Mouse (Mus musculus): ENCODE results near the gene Clk4. TPM values are rescaled to one million over a fixed set of nuclear protein-coding genes. Genes with fewer than 3 reads are reported as not detected.

Gene Clk4
- polyA plus RNA-seq (2021; fragmentation: Nextera tagmentation), result 25.1 and 29.1 TPM in 2 replicates
- long read RNA-seq, experiment 1, transcript Clk4-201 (13 exons, 1,949 nt), result major isoform, 33 of 248 reads
- long read RNA-seq, experiment 1, transcript Clk4-203 (11 exons, 1,627 nt), result minor isoform, 10 of 248 reads
- long read RNA-seq, experiment 1, partial matches to known transcripts, result 15 of 248 reads
- long read RNA-seq, experiment 1, other reads (novel, unspliced or antisense), result 183 of 248 reads
- long read RNA-seq, experiment 2, transcript Clk4-201 (13 exons, 1,949 nt), result major isoform, 6 of 27 reads
- long read RNA-seq, experiment 2, partial matches to known transcripts, result 4 of 27 reads
- long read RNA-seq, experiment 2, other reads (novel, unspliced or antisense), result 10 of 27 reads

DNA sequence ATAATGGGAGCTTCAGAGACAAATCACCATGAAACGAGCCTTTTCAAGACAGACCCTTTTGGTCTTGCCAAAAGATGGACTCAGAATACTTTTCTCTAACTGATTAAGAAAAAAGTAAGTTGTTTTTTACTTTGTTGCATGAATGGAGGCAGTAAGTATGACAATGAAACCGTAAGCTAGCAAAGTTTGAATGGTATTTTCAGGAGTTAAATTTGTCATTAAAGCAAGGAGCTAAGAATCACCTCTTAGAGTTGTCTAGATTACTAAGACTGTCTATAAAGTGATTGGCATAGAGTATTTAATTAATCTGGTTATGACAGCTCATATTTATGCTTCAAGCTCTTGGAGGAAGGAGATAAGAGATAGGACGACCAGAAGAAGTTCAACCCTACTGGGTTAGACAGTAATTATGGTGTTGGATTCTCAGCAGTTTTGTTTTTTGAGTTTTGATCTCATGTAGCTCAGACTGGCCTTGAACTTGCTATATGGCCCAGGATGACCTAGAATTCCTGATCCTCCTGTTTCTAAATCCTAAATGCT, at the start of gene Clk4:
Gene Clk4 (plus strand): TSS at position 51 of the 540 bp plus-strand sequence.

GRCm38 (mm10) chr11:51220308-51220707, 41.2 kb upstream of the Clk4 start, which contains the start of gene Gm12569:
Gene Gm12569 (plus strand): TSS chr11:51220473.

DNA sequence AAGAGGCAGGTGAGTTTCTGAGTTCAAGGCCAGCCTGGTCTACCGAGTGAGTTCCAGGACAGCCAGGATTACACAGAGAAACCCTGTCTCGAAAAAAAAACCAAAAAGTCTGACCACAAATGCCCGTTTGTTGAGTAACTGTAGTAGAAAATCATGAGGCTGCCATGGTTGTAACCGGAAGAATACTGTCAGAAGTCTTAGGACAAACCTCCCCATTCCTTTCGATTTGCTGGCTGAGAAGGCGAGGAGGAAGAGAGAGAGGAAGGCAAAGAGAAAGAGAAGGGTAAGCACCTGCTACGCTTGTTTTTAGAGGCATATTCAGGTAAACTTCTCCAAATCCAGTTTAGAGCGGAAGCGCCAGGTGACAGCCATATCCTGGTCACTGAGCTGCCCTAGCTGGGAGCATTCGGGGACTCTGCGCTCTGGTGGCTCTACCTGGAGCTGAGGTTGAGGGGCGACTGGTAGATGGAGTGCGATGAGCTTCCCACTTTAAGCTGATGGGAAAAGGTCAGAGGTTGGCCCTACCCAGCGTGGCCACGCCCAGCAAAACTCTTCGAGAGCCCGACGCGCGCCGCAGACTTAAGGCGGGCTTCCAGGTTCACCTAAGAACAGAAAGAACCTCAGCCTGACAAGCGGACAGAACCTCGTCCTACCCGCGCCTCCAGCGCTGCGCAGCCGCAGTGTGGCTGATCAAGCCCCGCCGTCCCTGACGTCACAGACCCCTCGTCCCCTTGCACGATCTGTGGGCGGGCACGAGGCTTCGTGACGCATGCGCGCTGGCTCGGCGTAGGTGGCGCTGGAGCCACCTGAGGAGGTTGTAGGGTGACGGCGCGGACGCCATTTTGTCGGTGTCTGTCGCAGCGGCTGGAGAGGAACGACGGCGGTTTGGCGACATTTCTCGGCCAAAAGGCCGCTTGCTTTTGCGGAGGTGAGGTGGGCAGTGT, 1.1 kb downstream of the Clk4 start, which contains the start of gene BC049762:
Gene BC049762 (minus strand): TSS at position 705 of the 944 bp plus-strand sequence.

GRCm38 (mm10) chr11:51289564-51290041, 28.1 kb downstream of the Clk4 start, which contains the start of gene Col23a1:
Gene Col23a1 (plus strand): TSS chr11:51289920.

Other genes starting within 250 kb of the Clk4 start
- not detected in 2 replicates for gene Olfr54, start 247.5 kb upstream of the Clk4 start, polyA plus RNA-seq (2021; fragmentation: Nextera tagmentation)
- not detected in 2 replicates for gene Olfr1375, start 213.6 kb upstream of the Clk4 start, polyA plus RNA-seq (2021; fragmentation: Nextera tagmentation)
- 5.0 and 5.1 TPM in 2 replicates for gene Zfp354a, start 202.5 kb upstream of the Clk4 start, polyA plus RNA-seq (2021; fragmentation: Nextera tagmentation)
- gene Gm12569, start 41.3 kb upstream of the Clk4 start, polyA plus RNA-seq (2021; fragmentation: Nextera tagmentation), result not detected in 2 replicates
- 0.38 and 0.54 TPM in 2 replicates for gene BC049762, start 1.3 kb downstream of the Clk4 start, polyA plus RNA-seq (2021; fragmentation: Nextera tagmentation)
- gene Col23a1, start 28.2 kb downstream of the Clk4 start, polyA plus RNA-seq (2021; fragmentation: Nextera tagmentation), result 0.78 and 0.89 TPM in 2 replicates